Mouse (Mus musculus): ENCODE measurements at regions not wholly inside any gene's neighbourhood (a gene's known extent, or its start where the extent isn't known, plus 50 kb on each side); places are given as distances from the start of the nearest gene placed in this dataset.

- Histone ChIP-seq H3K4me1 (ENCODE audit: control insufficient read depth, insufficient read depth, low read length) (no peaks in the 10 kb centered on the region), H3K27me3 (ENCODE audit: control insufficient read depth, insufficient read depth, low read length) (no peaks in the 10 kb centered on the region), H3K27ac (replicated peaks; ENCODE audit: low read depth, low read length) (no peak overlapping the region), H3K9me3 (ENCODE audit: control insufficient read depth, low read length) (no peaks in the 10 kb centered on the region), H3K9ac (replicated peaks; ENCODE audit: low read length) (no peak overlapping the region), H3K36me3 (ENCODE audit: control insufficient read depth, insufficient read depth, low read length) (no peaks in the 10 kb centered on the region), H3K4me2 (ENCODE audit: low read length) (no peak overlapping the region), H3K4me3 (replicated peaks; ENCODE audit: low read depth, low read length) (no peak overlapping the region)
- WGBS: 88% methylated on average over 6 of the region's 6 CpGs
- DNase-seq (no peak), ATAC-seq (ENCODE audit: low FRiP score, low TSS enrichment) (no peak)
These were observed 84.7 kb downstream of the Klf5 start for GRCm38 (mm10) chr14:99383170-99383569.

- Histone ChIP-seq H3K9ac (replicated peaks; ENCODE audit: low read length) (no peak overlapping the region), H3K27me3 (ENCODE audit: control insufficient read depth, insufficient read depth, low read length) (no peaks in the 10 kb centered on the region), H3K9me3 (ENCODE audit: control insufficient read depth, low read length) (no peaks in the 10 kb centered on the region), H3K36me3 (ENCODE audit: control insufficient read depth, insufficient read depth, low read length) (no peaks in the 10 kb centered on the region), H3K27ac (replicated peaks; ENCODE audit: low read depth, low read length) (no peak overlapping the region), H3K4me1 (ENCODE audit: control insufficient read depth, insufficient read depth, low read length) (no peaks in the 10 kb centered on the region), H3K4me2 (ENCODE audit: low read length) (no peak overlapping the region), H3K4me3 (replicated peaks; ENCODE audit: low read depth, low read length) (no peak overlapping the region)
- 95% methylated on average over 6 of the region's 6 CpGs for WGBS
- no peak for ATAC-seq (ENCODE audit: low FRiP score, low TSS enrichment)
- DNase-seq: no peak
These were observed 89.1 kb downstream of the Klf5 start for GRCm38 (mm10) chr14:99387581-99387980.

GRCm38 (mm10) chr14:99389306-99389705 is 90.8 kb downstream of the Klf5 start:
- 90% methylated on average over 5 of the region's 5 CpGs for WGBS
- Histone ChIP-seq H3K9me3 (ENCODE audit: control insufficient read depth, low read length) (no peaks in the 10 kb centered on the region), H3K27me3 (ENCODE audit: control insufficient read depth, insufficient read depth, low read length) (no peaks in the 10 kb centered on the region), H3K4me3 (replicated peaks; ENCODE audit: low read depth, low read length) (no peak overlapping the region), H3K27ac (replicated peaks; ENCODE audit: low read depth, low read length) (no peak overlapping the region), H3K36me3 (ENCODE audit: control insufficient read depth, insufficient read depth, low read length) (no peaks in the 10 kb centered on the region), H3K9ac (replicated peaks; ENCODE audit: low read length) (no peak overlapping the region), H3K4me2 (ENCODE audit: low read length) (no peak overlapping the region), H3K4me1 (ENCODE audit: control insufficient read depth, insufficient read depth, low read length) (no peaks in the 10 kb centered on the region)
- ATAC-seq (ENCODE audit: low FRiP score, low TSS enrichment) (no peak), DNase-seq (no peak)

- no peak overlapping the region for H3K4me2 ChIP-seq (ENCODE audit: low read length)
- no peaks in the 10 kb centered on the region for H3K9me3 ChIP-seq (ENCODE audit: control insufficient read depth, low read length)
- 90% methylated on average over 7 of the region's 7 CpGs for WGBS
- H3K4me1 ChIP-seq (ENCODE audit: control insufficient read depth, insufficient read depth, low read length): no peaks in the 10 kb centered on the region
- ATAC-seq (ENCODE audit: low FRiP score, low TSS enrichment): no peak
- no peaks in the 10 kb centered on the region for H3K27me3 ChIP-seq (ENCODE audit: control insufficient read depth, insufficient read depth, low read length)
- no peaks in the 10 kb centered on the region for H3K36me3 ChIP-seq (ENCODE audit: control insufficient read depth, insufficient read depth, low read length)
- no peak overlapping the region for H3K27ac ChIP-seq (replicated peaks; ENCODE audit: low read depth, low read length)
- no peak for DNase-seq
- no peak overlapping the region for H3K9ac ChIP-seq (replicated peaks; ENCODE audit: low read length)
- no peak overlapping the region for H3K4me3 ChIP-seq (replicated peaks; ENCODE audit: low read depth, low read length)
These were observed 93.2 kb downstream of the Klf5 start for GRCm38 (mm10) chr14:99391700-99392099.

GRCm38 (mm10) chr14:99392813-99393212 is 94.3 kb downstream of the Klf5 start:
- Histone ChIP-seq H3K9me3 (ENCODE audit: control insufficient read depth, low read length) (no peaks in the 10 kb centered on the region), H3K36me3 (ENCODE audit: control insufficient read depth, insufficient read depth, low read length) (no peaks in the 10 kb centered on the region), H3K4me2 (ENCODE audit: low read length) (no peak overlapping the region), H3K27ac (replicated peaks; ENCODE audit: low read depth, low read length) (no peak overlapping the region), H3K9ac (replicated peaks; ENCODE audit: low read length) (no peak overlapping the region), H3K4me3 (replicated peaks; ENCODE audit: low read depth, low read length) (no peak overlapping the region), H3K27me3 (ENCODE audit: control insufficient read depth, insufficient read depth, low read length) (no peaks in the 10 kb centered on the region), H3K4me1 (ENCODE audit: control insufficient read depth, insufficient read depth, low read length) (no peaks in the 10 kb centered on the region)
- no peak for DNase-seq
- ATAC-seq (ENCODE audit: low FRiP score, low TSS enrichment): no peak
- 80% methylated on average over 2 of the region's 2 CpGs for WGBS

- H3K27ac ChIP-seq (replicated peaks; ENCODE audit: low read depth, low read length): no peak overlapping the region
- no peak for DNase-seq
- ATAC-seq (ENCODE audit: low FRiP score, low TSS enrichment): no peak
- H3K9ac ChIP-seq (replicated peaks; ENCODE audit: low read length): no peak overlapping the region
- no peaks in the 10 kb centered on the region for H3K36me3 ChIP-seq (ENCODE audit: control insufficient read depth, insufficient read depth, low read length)
- no peaks in the 10 kb centered on the region for H3K9me3 ChIP-seq (ENCODE audit: control insufficient read depth, low read length)
- no peaks in the 10 kb centered on the region for H3K4me1 ChIP-seq (ENCODE audit: control insufficient read depth, insufficient read depth, low read length)
- no peaks in the 10 kb centered on the region for H3K27me3 ChIP-seq (ENCODE audit: control insufficient read depth, insufficient read depth, low read length)
- no peak overlapping the region for H3K4me3 ChIP-seq (replicated peaks; ENCODE audit: low read depth, low read length)
- 93% methylated on average over 8 of the region's 8 CpGs for WGBS
- no peak overlapping the region for H3K4me2 ChIP-seq (ENCODE audit: low read length)
These were observed 95.1 kb downstream of the Klf5 start for GRCm38 (mm10) chr14:99393611-99394010.

GRCm38 (mm10) chr14:99403155-99403726 is 104.8 kb downstream of the Klf5 start:
- DNase-seq: no peak
- no peaks in the 10 kb centered on the region for H3K9me3 ChIP-seq (ENCODE audit: control insufficient read depth, low read length)
- no peak overlapping the region for H3K4me2 ChIP-seq (ENCODE audit: low read length)
- ATAC-seq (ENCODE audit: low FRiP score, low TSS enrichment): no peak
- no peak overlapping the region for H3K4me3 ChIP-seq (replicated peaks; ENCODE audit: low read depth, low read length)
- WGBS: 84% methylated on average over 6 of the region's 6 CpGs
- no peak overlapping the region for H3K27ac ChIP-seq (replicated peaks; ENCODE audit: low read depth, low read length)
- no peaks in the 10 kb centered on the region for H3K36me3 ChIP-seq (ENCODE audit: control insufficient read depth, insufficient read depth, low read length)
- no peaks in the 10 kb centered on the region for H3K4me1 ChIP-seq (ENCODE audit: control insufficient read depth, insufficient read depth, low read length)
- H3K9ac ChIP-seq (replicated peaks; ENCODE audit: low read length): no peak overlapping the region
- H3K27me3 ChIP-seq (ENCODE audit: control insufficient read depth, insufficient read depth, low read length): no peaks in the 10 kb centered on the region

- Histone ChIP-seq H3K4me1 (ENCODE audit: control insufficient read depth, insufficient read depth, low read length) (no peaks in the 10 kb centered on the region), H3K4me2 (ENCODE audit: low read length) (no peak overlapping the region), H3K36me3 (ENCODE audit: control insufficient read depth, insufficient read depth, low read length) (no peaks in the 10 kb centered on the region), H3K9me3 (ENCODE audit: control insufficient read depth, low read length) (no peaks in the 10 kb centered on the region), H3K4me3 (replicated peaks; ENCODE audit: low read depth, low read length) (no peak overlapping the region), H3K9ac (replicated peaks; ENCODE audit: low read length) (no peak overlapping the region), H3K27me3 (ENCODE audit: control insufficient read depth, insufficient read depth, low read length) (no peaks in the 10 kb centered on the region), H3K27ac (replicated peaks; ENCODE audit: low read depth, low read length) (no peak overlapping the region)
- WGBS: 81% methylated on average over 5 of the region's 5 CpGs
- no peak for DNase-seq
- ATAC-seq (ENCODE audit: low FRiP score, low TSS enrichment): no peak
These were observed 106.7 kb downstream of the Klf5 start for GRCm38 (mm10) chr14:99405228-99405627.

GRCm38 (mm10) chr14:99411835-99412234 is 113.3 kb downstream of the Klf5 start:
- no peaks in the 10 kb centered on the region for H3K9me3 ChIP-seq (ENCODE audit: control insufficient read depth, low read length)
- H3K27ac ChIP-seq (replicated peaks; ENCODE audit: low read depth, low read length): no peak overlapping the region
- WGBS: 89% methylated on average over 5 of the region's 5 CpGs
- H3K27me3 ChIP-seq (ENCODE audit: control insufficient read depth, insufficient read depth, low read length): no peaks in the 10 kb centered on the region
- no peak overlapping the region for H3K9ac ChIP-seq (replicated peaks; ENCODE audit: low read length)
- ATAC-seq (ENCODE audit: low FRiP score, low TSS enrichment) (no peak), DNase-seq (no peak)
- H3K4me2 ChIP-seq (ENCODE audit: low read length): no peak overlapping the region
- no peaks in the 10 kb centered on the region for H3K4me1 ChIP-seq (ENCODE audit: control insufficient read depth, insufficient read depth, low read length)
- no peak overlapping the region for H3K4me3 ChIP-seq (replicated peaks; ENCODE audit: low read depth, low read length)
- H3K36me3 ChIP-seq (ENCODE audit: control insufficient read depth, insufficient read depth, low read length): no peaks in the 10 kb centered on the region

Measured in midbrain, embryonic 14.5 days (tissue).